Mouse (Mus musculus) retina, postnatal 7 days (tissue): Measurements from ENCODE around the gene Fam20c.

Source experiments
- DNase-seq: peaks from one replicate; pipeline ENCODE4 v3.0.0-alpha.2; 2012; ENCODE audit warnings: low read depth, low spot score

The Fam20c gene

DNA sequence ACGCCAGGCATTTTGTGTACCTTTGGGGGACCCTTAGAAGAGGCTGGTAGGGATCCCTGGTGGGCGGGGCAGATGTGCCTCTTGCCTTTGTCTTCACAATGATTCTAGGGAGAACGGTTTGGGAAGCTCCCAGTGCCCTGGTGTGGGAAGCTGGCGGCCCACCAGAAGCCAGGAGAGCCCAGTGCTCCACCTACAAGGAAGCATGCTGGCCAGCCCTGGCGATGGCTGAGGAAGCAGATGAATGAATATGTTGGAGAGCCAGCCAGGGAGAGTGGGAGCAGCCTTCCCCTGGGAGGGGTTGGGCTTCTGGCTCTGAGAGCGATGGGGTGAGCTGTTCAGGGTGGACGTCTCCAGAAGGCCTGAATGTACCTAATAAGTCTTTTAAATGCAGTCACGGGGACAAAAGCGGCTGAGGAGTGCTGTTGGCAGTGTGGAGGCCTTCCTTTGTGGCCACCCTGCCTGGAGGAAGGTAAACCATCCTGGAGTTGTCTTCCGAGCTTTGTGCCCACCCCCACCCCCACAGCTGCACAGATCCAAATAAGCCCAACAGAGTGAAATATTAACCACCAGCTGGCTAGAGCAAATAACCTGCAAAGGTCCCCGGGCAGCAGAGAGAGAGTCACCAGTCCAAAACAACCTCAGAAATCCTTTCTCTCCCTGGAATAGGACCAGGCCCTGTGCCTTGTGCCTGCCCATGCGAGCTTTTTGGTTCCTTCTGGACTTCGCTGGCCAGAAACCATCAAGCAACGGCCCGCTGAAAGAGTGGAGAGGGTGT is 2.2 kb downstream of the Fam20c start:
- DNase-seq, result no peak

GRCm38 (mm10) chr5:138757135-138757534 is 2.8 kb downstream of the Fam20c start:
- no peak for DNase-seq

DNA sequence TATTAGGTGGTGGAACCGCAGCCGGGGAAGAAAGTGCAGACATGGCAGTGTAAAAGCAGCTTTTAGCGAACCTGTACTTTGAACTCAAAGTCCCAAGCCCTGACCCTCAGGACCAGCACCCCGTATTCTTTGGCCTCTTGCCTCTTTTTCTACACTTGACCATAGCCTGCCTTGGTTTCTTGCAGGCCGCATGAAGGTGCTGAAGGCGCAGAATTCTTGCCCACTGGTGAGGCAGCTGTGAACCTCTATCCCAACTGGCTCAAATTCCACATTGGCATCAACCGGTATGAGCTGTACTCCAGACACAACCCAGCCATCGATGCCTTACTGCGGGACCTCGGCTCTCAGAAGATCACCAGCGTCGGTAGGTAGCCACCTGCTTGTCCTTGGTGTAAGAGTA is 3.3 kb downstream of the Fam20c start:
- no peak for DNase-seq

DNA sequence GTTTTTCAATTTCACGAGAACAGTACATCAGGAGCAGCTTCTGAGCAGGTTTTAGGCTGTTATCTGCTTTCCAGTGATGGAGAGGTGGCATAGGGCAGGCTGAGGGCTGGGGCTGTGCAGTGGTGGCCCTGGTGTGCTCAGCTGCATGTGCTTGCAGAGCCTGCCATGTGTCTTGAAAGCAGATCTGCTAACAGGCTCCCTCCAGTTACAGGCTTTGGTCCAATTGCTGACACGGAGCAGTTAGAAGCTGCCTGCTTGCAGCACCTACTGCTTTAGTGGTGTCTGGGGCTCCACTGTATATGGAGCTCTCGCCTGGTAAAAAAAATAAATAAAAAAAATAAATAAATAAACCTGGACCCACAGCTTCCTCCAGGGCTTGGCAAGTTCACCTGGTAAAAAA is 4.2 kb downstream of the Fam20c start:
- DNase-seq, result no peak

DNA sequence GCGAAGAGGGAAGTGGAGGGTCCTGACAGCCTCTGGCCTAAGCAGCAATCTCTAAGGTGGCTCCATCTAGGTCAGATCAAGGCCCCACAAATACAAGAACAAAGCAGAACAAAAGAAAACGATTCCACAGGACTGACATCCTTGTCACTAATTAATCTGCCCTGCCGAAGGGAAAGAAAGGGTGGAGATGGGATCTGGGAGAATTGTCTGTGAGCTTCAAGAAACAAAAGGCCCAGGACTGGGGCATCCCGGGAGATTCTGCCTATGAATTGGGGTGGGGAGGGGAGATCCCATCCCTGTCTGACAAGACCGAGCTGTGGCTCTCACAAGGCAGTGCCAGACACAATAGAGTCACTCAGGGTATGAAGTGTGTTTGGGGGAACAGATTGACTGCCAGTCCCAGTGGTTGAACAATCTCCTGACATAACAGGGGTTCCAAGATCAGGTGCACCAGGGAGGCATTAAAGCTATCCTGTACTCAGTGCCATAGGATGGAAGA is 7.6 kb downstream of the Fam20c start:
- DNase-seq, result no peak

DNA sequence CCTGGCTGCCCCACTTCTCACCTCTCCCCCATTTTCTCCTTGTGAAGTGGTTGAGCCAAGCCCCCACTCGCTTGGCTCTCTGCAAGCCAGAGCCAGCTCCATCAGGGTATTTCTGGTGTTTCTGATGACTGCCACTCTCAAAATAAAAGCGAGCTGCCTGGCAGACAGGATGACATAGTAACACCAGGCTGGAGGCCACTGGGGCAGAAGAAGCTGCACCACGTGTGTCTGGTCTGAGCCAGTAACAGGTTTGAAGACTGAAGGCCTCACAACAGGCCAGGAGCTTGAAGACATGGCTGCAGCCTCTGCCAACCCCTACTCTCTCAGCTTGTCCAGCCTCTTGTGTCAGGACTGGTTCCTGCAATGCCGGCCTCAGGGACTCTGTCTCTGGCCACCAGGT is 8.0 kb downstream of the Fam20c start:
- no peak for DNase-seq

GRCm38 (mm10) chr5:138764601-138765000 is 10.3 kb downstream of the Fam20c start:
- DNase-seq, result no peak

- DNase-seq, result no peak
Measured at GRCm38 (mm10) chr5:138767650-138768049, 13.3 kb downstream of the Fam20c start.

DNA sequence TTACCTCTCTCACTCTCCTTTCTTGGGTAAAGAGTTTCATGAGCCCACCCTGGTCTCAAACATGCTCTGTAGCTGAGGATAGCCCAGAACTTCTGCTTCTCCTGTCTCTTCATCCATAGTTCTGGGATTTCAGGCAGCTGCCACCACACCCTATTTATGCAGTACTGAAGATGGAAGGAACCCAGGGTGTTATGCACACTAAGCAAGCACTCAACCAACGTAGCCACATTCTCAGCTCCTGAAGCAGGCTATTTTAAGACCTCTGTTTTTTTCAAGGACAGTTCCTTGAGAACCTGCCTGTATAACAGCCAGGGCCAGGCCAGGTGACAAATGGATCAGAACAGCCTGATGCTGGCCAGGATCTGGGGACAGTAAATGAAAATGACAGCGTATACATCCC is 14.4 kb downstream of the Fam20c start:
- no peak for DNase-seq

DNA sequence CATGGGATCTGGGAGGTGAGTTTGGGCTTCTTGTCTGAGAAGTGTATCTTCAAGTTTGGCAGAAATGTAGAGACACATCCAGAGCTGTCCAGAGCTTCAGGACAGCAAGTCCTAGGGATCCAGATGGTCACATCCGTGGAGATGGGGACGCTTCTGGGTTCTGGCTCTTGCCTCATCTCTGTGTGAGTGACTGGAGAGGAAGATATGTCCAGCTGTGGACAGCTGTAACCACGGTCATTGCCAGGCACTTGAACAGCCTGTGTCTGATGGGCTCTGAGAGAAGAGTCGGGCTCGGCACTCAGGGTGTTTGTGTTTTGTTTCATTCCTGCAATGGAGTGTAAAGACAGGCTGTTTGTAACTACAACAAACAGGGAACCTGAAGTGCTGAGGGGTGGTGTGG is 14.8 kb downstream of the Fam20c start:
- DNase-seq, result no peak

DNA sequence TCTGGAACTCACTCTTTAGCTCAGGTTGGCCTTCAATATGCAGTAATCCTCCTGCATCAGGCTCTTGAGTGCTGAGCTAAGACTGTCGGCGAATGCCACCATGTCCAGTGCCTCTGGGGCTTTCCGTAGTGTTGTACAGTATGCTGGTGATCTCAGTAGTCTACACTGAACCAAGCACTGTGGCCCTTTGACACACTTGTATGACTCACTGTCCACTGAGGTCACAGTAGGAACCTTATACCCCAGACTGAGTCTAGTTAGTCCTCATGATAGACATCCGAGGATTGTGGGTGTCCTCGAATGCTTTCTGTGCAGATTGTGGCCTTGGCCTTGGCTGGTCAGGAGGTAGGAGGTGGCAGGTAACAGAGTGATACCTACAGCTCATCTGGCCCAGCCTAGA is 20.8 kb downstream of the Fam20c start:
- no peak for DNase-seq

DNA sequence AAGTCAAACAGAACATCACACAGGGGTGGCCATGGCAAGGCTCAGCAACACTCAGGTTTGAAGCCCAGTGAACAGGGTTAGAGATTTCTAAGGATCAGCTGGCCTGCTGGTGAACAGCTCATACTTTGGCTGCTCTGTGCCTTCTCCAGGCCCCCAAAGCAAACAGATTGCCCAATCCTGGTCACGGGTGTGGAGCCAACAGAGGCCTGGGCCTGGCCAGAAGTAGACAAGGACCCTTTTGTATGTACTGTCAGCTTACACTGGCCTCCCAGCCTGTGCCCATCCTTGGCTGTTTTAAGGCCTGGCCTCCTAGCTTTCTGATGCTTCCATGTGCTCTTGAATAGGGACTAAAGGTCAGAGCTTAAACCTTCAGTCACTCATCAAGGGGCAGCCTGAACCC is 22.0 kb downstream of the Fam20c start:
- DNase-seq, result no peak

DNA sequence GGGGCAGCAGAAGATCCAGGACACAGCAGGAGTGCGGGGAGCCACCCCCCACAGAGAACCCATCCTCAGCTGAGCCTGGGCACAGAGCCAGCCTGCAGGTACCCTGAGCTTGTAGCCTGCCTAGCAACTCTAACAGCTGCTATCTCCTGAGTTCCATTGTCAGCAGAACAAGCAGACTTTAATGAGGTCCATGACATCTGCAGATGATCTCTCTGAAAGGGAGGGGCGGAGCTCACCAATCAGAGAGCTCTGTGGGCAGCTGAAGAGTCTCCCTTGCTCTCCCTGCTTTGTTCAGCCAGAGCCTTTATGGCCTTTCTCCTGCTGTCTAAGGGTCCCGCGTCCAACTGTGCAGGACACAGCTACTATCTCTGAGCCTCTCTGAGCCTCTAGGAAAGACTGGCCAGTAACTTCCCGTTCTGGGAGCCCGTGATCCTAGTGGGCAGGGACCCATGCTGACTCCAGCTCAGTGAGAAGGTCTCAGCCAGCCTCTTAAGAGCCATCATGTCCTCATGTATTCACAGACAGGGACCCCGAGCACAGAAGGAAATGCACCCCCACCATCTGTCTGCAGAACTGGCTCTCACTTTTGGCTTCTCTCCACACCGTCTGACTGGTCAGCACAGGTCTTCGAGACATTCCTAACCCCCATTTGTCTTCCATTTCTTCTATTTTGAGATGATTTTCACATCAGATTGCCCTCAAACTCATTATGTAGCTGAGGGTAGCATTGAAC is 24.6 kb downstream of the Fam20c start:
- no peak for DNase-seq

- no peak for DNase-seq
Measured at GRCm38 (mm10) chr5:138779655-138780054, 25.3 kb downstream of the Fam20c start.

- no peak for DNase-seq
Measured at GRCm38 (mm10) chr5:138782697-138783096, 28.4 kb downstream of the Fam20c start.

- no peak for DNase-seq
Measured at GRCm38 (mm10) chr5:138783181-138783580, 28.9 kb downstream of the Fam20c start.

DNA sequence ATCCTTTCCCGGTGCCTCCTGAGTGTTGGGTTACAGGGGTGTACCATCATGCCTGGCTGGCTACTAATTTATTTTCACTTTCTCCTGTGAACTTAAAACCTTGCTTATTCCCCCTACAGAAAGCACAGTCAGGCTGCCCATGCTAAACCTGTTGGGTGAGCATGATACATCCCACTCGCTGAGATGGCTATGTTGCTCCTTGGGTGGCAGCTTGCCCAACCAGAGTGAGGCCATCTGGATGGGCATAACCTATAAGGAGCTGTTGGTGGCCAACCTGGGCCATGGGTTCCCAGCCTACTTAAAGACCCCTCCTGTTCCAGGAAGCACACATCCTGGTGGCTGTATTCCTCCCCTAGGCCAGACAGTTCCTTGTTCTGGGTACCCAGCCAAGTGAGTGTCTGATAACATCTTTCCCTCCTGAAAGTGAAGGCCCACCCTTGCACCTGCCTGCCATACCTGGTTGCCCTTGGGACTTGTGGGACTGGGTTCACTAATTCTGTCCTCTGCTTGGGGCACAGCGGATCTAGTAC is 31.7 kb downstream of the Fam20c start:
- no peak for DNase-seq

DNA sequence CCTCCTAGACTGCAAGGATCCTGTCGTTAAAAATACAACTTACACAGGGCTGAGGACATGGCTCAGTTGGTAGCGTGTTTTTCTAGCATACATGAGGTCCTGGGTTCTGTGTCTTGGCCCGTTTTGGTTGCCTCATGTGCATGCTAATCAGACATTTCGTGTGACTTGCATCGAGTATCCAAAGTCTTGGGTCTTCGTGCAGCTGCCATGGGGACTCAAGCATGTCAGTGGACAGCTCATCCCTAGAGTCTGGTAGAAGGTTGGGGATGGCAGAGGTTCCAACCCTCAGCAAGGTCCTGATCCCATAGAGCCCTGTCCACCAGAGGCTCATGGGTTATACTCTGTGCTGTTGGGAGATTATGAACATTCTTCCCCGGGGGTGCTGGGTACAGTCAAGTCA is 33.3 kb downstream of the Fam20c start:
- DNase-seq, result no peak

- DNase-seq, result no peak
Measured at GRCm38 (mm10) chr5:138788481-138789211, 34.3 kb downstream of the Fam20c start.

DNA sequence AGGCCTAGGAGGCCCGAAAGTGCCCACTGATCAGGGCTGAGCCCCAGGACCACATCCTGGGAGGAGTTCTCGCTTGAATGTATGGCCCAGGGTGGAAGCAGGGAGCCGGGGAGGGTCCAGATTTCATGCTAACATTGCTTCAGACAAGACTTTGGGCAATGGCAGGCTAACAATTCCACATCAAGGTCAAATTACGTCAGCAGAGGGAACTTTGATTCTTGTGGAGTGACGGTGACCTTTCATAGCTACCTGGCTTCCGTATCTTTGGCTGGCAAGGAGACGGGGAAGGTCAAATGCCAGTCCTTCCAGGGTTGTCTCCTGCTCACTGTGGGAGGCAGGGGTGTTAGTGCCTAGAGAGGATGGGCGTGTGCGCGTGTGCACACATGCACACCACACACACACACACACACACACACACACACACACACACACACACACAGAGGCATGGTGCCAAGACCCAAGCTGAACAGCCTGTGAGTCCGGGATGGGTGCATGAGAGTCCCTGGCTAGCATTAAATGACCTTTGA is 36.7 kb downstream of the Fam20c start:
- no peak for DNase-seq

DNA sequence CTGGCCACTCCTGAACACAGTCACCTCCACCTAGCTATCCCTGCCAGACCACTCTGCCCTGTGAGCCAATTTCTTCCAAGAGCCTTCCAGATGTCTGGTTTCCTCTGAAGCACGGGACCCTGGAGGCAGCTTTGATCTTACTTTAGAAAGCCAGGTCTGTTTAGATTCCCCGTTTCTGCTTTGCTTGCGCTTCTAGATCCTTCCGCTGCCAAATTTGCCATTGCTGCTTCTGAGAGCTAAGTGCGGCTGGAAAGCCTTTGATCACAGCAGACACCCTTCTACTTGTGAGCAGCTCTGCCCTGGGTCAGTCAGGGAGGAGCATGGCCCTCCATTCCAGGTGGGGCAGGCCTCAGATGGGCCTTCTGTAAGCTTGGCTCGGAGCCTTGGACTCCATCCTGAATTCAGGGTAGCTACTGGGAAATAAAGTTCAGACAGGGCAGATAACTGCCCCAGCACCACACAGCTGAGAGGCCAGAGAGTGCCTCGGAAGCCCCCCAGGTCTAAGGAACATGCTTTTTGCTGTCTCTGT is 47.3 kb downstream of the Fam20c start:
- no peak for DNase-seq

DNA sequence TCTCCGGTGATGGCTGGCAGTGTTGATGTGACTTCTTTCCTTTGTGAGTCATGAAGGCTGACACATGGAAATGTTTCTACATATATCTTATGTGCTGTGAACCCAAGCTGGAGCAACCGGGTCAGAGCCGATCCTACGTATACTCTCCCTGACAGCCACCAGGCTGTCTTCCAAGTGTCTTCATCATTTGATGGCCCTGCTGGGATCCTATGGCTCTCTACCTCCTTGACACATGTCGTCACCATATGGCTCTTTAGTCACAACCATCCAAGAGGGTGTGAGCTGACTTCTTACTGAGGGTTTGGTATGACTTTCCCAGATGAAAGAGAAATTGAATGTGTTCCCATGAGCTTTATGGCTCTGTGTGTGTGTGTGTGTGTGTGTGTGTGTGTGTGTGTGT is 50.0 kb downstream of the Fam20c start:
- no peak for DNase-seq
